Mouse (Mus musculus): ENCODE results near the gene Kcnc2.

- TF ChIP-seq CTCF (IDR thresholded peaks at IDR 0.05; ENCODE audit: low read depth, low read length), result no peak
- no peak for TF ChIP-seq EP300 (IDR thresholded peaks at IDR 0.05; ENCODE audit: insufficient read depth, low read depth, low read length)
Measured at GRCm38 (mm10) chr10:112269481-112269880, 1.4 kb upstream of the Kcnc2 start.
